Mouse (Mus musculus): ENCODE data around the gene Sspo.

GRCm38 (mm10) chr6:48444310-48445180, 3.5 kb upstream of the Sspo start:
- TF ChIP-seq MAFK (IDR thresholded peaks at IDR 0.05; ENCODE audit: insufficient read depth, low read depth, low read length) (no peak), ZNF384 (IDR thresholded peaks at IDR 0.05; ENCODE audit: low read depth, low read length) (no peak), CHD2 (IDR thresholded peaks at IDR 0.05; ENCODE audit: low read depth, low read length) (no peak), ZC3H11A (IDR thresholded peaks at IDR 0.05; ENCODE audit: borderline replicate concordance, low read depth, low read length) (no peak)

Measured in ES-E14 (cell line).